Mouse (Mus musculus): ENCODE data around the gene Kcnq1. TPM values are rescaled to one million over a fixed set of nuclear protein-coding genes. Genes with fewer than 3 reads are reported as not detected.

Gene Kcnq1
- polyA plus RNA-seq, 1 experiment = 0.54 TPM

DNA sequence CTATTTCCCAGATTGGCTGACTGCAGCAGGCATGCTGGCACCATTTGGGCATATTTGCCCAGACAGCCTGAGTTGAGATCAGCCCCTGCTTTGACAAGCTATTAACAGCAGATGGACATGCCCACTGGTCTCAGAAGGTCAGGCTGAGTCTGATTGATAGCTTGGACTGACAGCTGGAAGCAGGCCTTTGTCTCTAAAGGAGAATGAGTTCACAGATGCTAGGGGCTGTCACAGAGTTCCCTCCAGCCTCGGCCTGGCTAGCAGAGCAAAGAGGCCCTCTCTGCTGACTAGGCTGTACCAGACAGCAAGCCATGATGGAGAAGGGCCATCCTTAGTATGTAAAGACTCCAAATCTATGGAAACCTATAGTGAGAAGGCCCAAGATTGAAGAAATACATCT, 280.5 kb downstream of the Kcnq1 start:
- DNase-seq = no peak
- H3K27ac ChIP-seq (ENCODE audit: insufficient read depth, low read length) = no peak overlapping the region
- WGBS = 94% methylated on average over 1 of the region's 1 CpGs

DNA sequence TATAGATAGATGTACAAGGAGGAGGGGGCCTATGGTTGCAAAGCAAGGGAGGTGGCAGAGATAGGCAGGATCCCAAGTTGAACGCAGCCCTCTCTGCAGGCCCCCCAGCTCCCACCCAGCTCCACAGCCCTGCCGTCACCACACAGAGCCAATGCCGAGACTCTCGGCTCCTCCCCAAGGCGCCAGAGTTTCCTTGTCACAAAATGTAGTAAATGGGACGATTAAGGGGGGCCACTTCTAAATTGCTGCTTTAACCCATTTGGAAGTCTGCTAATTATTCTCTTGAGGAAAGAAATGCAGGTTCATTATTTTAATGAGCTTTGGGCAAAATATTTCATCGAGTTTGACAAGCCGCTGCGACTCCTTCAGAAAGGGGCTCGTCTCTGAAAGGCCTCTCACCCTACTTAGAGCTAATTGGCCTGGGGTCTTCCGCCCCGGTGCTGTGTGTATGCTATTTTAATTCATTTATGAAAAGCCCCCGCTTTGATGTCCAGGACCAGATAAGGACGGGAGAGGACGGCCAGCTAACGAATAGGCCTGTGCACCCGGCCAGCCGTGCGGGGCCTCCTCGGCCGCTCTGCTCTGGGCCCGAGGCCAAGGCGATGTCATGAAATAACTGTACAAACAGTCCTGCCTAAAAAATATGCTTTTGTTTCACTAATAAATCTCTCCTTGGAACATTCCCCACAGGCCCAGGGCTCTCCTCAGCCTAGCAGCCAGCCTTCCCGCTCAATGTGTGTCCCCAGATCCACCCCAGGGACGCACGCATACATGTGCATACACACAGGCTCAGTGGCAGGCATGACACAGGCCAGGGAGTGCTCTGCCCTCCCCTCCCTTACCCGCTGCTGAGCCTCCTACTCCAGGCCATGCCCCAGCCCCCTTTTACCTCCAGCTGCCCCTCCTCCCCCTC, 282.9 kb downstream of the Kcnq1 start:
- Histone ChIP-seq H3K4me3 (replicated peaks; ENCODE audit: insufficient read depth, low read depth, low read length) (no peak overlapping the region), H3K4me1 (ENCODE audit: control insufficient read depth, insufficient read depth, low read length) (peaks cover 15% of the 10 kb centered on the region), H3K27me3 (ENCODE audit: control insufficient read depth, insufficient read depth, low read length) (no peaks in the 10 kb centered on the region), H3K27ac (ENCODE audit: insufficient read depth, low read length) (no peak overlapping the region)
- DNase-seq = no peak
- TF ChIP-seq POLR2A (IDR thresholded peaks at IDR 0.05; ENCODE audit: borderline replicate concordance, insufficient read depth, low read length) = no peak
- no peak for TF ChIP-seq CTCF (IDR thresholded peaks at IDR 0.05; ENCODE audit: borderline replicate concordance, insufficient read depth, low read depth, low read length)
- 50% methylated on average over 27 of the region's 27 CpGs for WGBS

More for the DNA sequence above, 280.5 kb downstream of the Kcnq1 start:
- no peak for TF ChIP-seq POLR2A (IDR thresholded peaks at IDR 0.05; ENCODE audit: borderline replicate concordance, insufficient read depth, low read length)
- no peak for TF ChIP-seq CTCF (IDR thresholded peaks at IDR 0.05; ENCODE audit: borderline replicate concordance, insufficient read depth, low read depth, low read length)
- Histone ChIP-seq H3K4me3 (replicated peaks; ENCODE audit: insufficient read depth, low read depth, low read length) (no peak overlapping the region), H3K27me3 (ENCODE audit: control insufficient read depth, insufficient read depth, low read length) (no peaks in the 10 kb centered on the region), H3K4me1 (ENCODE audit: control insufficient read depth, insufficient read depth, low read length) (peaks cover 15% of the 10 kb centered on the region)

DNA sequence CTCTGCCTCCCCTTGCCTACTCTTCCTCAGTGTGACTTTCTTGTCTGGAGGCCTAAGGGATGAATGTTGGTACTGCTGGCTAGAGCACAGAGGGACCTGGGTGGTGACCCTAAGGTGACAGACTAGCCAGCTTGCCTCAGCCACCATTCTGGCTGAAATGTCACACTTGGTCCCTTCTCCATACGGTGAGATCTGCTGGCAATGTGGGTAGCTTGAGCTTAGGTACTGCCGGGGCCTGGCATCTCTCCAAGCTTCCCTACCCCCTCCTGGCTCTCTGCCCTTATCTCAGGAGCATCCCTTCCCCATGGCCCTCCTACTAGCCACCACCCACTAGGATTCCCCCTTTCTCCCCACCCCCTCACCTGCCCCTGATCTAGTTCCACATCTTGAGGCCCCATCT, 283.7 kb downstream of the Kcnq1 start:
- peak; percentile 38 to 47 for DNase-seq
- Histone ChIP-seq H3K27me3 (ENCODE audit: control insufficient read depth, insufficient read depth, low read length) (no peaks in the 10 kb centered on the region), H3K4me3 (replicated peaks; ENCODE audit: insufficient read depth, low read depth, low read length) (no peak overlapping the region), H3K4me1 (ENCODE audit: control insufficient read depth, insufficient read depth, low read length) (peaks cover 15% of the 10 kb centered on the region), H3K27ac (ENCODE audit: insufficient read depth, low read length) (no peak overlapping the region)
- TF ChIP-seq CTCF (IDR thresholded peaks at IDR 0.05; ENCODE audit: borderline replicate concordance, insufficient read depth, low read depth, low read length) = no peak
- no peak for TF ChIP-seq POLR2A (IDR thresholded peaks at IDR 0.05; ENCODE audit: borderline replicate concordance, insufficient read depth, low read length)
- whole genome bisulfite sequencing = 13% methylated on average over 2 of the region's 2 CpGs

DNA sequence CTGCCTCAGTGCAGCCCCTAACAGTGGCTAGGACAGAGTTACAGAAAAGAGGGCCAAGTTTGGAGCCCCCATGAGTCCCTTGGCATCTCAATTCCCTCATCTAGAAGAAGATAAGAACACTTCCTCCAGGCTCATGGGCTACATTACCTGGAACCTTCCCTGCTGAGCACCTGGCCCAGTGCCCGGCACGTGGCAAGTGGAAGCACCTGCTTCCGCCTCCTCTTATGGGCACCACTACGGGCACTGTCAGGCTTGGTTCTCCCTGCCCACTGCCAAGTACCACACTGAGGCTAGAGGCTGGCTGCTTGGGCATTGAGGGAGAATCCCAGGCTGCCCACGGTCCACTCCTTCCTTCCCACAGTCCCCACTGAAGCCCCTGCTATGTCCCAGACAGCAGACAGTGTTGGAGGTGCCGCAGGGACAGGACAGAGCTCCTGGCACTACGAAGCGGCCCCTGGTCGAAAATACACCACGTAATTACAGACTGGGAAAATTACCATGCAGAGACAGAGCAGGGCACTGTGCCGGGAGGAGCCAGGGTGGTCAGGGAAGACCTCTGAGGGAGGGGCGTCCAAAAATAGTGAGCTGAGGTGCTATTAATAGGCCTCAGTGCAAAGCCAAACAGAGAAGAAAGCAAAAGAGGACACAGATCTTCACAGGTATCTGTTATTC, 284.3 kb downstream of the Kcnq1 start:
- no peak overlapping the region for H3K4me3 ChIP-seq (replicated peaks; ENCODE audit: insufficient read depth, low read depth, low read length)
- no peaks in the 10 kb centered on the region for H3K27me3 ChIP-seq (ENCODE audit: control insufficient read depth, insufficient read depth, low read length)
- WGBS = 12% methylated on average over 12 of the region's 12 CpGs
- H3K27ac ChIP-seq (ENCODE audit: insufficient read depth, low read length) = no peak overlapping the region
- TF ChIP-seq CTCF (IDR thresholded peaks at IDR 0.05; ENCODE audit: borderline replicate concordance, insufficient read depth, low read depth, low read length) (no peak), POLR2A (IDR thresholded peaks at IDR 0.05; ENCODE audit: borderline replicate concordance, insufficient read depth, low read length) (no peak)
- H3K4me1 ChIP-seq (ENCODE audit: control insufficient read depth, insufficient read depth, low read length) = peaks cover 15% of the 10 kb centered on the region
- peak; percentile 65 to 68 for DNase-seq

DNA sequence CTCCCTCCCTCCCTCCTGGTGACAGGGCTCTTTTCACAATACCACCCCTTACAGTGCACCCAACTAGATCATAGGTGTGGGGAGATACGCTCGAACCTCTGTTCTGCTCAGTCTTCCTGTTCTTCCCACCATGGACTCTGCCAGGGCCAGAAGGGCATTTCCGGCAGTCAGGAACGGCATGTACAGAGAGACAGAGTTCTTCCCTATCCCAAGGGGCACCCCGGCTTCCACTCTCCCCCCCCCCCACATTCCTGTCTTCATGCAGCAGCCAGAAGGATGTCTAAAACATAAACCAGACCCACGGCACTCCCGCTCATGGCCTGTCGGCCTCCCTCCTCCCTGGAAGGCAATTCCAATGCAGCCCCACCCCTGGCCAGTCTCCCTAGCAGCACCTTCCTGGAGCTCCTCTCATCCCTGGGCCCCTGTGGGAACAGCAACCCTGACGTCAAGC, 289.0 kb downstream of the Kcnq1 start:
- DNase-seq = no peak
- 81% methylated on average over 9 of the region's 9 CpGs for WGBS

DNA sequence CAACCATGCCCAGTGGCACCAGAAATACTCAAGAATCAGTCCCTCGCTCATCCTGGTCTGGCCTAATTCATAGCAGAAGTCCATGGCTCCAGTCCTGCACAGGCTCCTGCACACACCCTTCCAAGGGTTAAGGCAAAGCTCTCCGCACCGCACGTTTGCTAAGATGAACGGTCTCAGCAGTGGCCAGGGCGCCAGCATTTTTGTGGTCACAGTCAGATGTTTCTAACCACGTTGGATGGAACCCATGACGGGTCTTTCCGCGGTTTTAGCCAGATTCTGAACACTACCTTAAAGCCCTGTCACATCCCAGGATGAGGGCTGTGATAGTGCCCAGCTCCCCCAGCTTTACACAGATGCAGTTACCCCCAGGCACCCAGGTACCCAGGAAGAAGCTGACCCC, 293.6 kb downstream of the Kcnq1 start:
- WGBS = 92% methylated on average over 10 of the region's 10 CpGs
- H3K4me3 ChIP-seq (replicated peaks; ENCODE audit: insufficient read depth, low read depth, low read length) = no peak overlapping the region
- H3K27me3 ChIP-seq (ENCODE audit: control insufficient read depth, insufficient read depth, low read length) = no peaks in the 10 kb centered on the region
- H3K4me1 ChIP-seq (ENCODE audit: control insufficient read depth, insufficient read depth, low read length) = no peaks in the 10 kb centered on the region; the same call in 1 of the 2 replicates
- TF ChIP-seq POLR2A (IDR thresholded peaks at IDR 0.05; ENCODE audit: borderline replicate concordance, insufficient read depth, low read length) (no peak), CTCF (IDR thresholded peaks at IDR 0.05; ENCODE audit: borderline replicate concordance, insufficient read depth, low read depth, low read length) (no peak)
- no peak overlapping the region for H3K27ac ChIP-seq (ENCODE audit: insufficient read depth, low read length)
- no peak for DNase-seq

More for the DNA sequence above, 289.0 kb downstream of the Kcnq1 start:
- H3K4me1 ChIP-seq (ENCODE audit: control insufficient read depth, insufficient read depth, low read length) = peaks cover 6% of the 10 kb centered on the region
- no peak overlapping the region for H3K4me3 ChIP-seq (replicated peaks; ENCODE audit: insufficient read depth, low read depth, low read length)
- no peak for TF ChIP-seq CTCF (IDR thresholded peaks at IDR 0.05; ENCODE audit: borderline replicate concordance, insufficient read depth, low read depth, low read length)
- no peak for TF ChIP-seq POLR2A (IDR thresholded peaks at IDR 0.05; ENCODE audit: borderline replicate concordance, insufficient read depth, low read length)
- no peak overlapping the region for H3K27ac ChIP-seq (ENCODE audit: insufficient read depth, low read length)
- H3K27me3 ChIP-seq (ENCODE audit: control insufficient read depth, insufficient read depth, low read length) = no peaks in the 10 kb centered on the region

DNA sequence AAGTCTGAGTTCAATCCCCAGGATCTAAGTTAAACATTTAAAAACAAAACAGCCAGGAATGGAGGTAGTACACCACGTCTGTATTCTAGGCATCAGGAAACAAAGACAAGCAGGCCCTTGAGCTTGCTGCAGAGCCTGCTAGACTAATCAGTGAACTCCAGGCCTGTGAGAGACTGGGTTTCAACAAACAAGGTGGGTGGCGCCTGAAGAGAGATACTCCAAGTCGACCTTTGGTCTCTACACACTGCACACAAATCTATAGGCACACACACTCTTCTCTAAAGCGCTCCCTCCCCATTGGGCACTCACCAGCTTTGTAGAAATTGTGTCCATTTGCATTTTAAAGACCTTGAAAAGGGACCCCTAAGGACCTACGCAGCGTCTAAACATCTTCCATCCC, 294.4 kb downstream of the Kcnq1 start:
- Histone ChIP-seq H3K4me3 (replicated peaks; ENCODE audit: insufficient read depth, low read depth, low read length) (no peak overlapping the region), H3K27ac (ENCODE audit: insufficient read depth, low read length) (no peak overlapping the region), H3K4me1 (ENCODE audit: control insufficient read depth, insufficient read depth, low read length) (no peaks in the 10 kb centered on the region; the same call in 1 of the 2 replicates), H3K27me3 (ENCODE audit: control insufficient read depth, insufficient read depth, low read length) (no peaks in the 10 kb centered on the region)
- no peak for DNase-seq
- WGBS = 83% methylated on average over 6 of the region's 6 CpGs
- TF ChIP-seq POLR2A (IDR thresholded peaks at IDR 0.05; ENCODE audit: borderline replicate concordance, insufficient read depth, low read length) = no peak
- TF ChIP-seq CTCF (IDR thresholded peaks at IDR 0.05; ENCODE audit: borderline replicate concordance, insufficient read depth, low read depth, low read length) = no peak
